Mouse (Mus musculus): ENCODE measurements around the gene Serinc5. TPM values are rescaled to one million over a fixed set of nuclear protein-coding genes. Genes with fewer than 3 reads are reported as not detected.
A peak's percentile ranks its signal among the peaks of the same experiment; 100 is the strongest.

Gene Serinc5
- polyA plus RNA-seq, 1 experiment: 24.3 TPM

GRCm38 (mm10) chr13:92588704-92589103 lies 22.2 kb upstream of the Serinc5 start:
- Histone ChIP-seq H3K4me3 (ENCODE audit: low read depth, low read length) (no peak overlapping the region), H3K36me3 (ENCODE audit: control insufficient read depth, insufficient read depth, low read length) (no peaks in the 10 kb centered on the region), H3K27me3 (ENCODE audit: control insufficient read depth, insufficient read depth, low read length) (no peaks in the 10 kb centered on the region), H3K27ac (ENCODE audit: insufficient read depth, low read depth, low read length) (0 out of 2 replicates have a peak overlapping the region, but pooled peaks have one; percentile 3), H3K4me1 (ENCODE audit: control insufficient read depth, insufficient read depth, insufficient read length, low read length) (peaks cover 16% of the 10 kb centered on the region)
- 17% methylated on average over 3 of the region's 3 CpGs for WGBS
- TF ChIP-seq CTCF (IDR thresholded peaks at IDR 0.05; ENCODE audit: extremely low read depth, insufficient read length, insufficient replicate concordance, low read depth, low read length) (no peak), POLR2A (IDR thresholded peaks at IDR 0.05; ENCODE audit: low read depth, low read length) (no peak)

GRCm38 (mm10) chr13:92589255-92589654 lies 21.6 kb upstream of the Serinc5 start:
- no peaks in the 10 kb centered on the region for H3K27me3 ChIP-seq (ENCODE audit: control insufficient read depth, insufficient read depth, low read length)
- no peak overlapping the region for H3K27ac ChIP-seq (ENCODE audit: insufficient read depth, low read depth, low read length)
- H3K4me3 ChIP-seq (ENCODE audit: low read depth, low read length): no peak overlapping the region
- peaks cover 16% of the 10 kb centered on the region for H3K4me1 ChIP-seq (ENCODE audit: control insufficient read depth, insufficient read depth, insufficient read length, low read length)
- TF ChIP-seq POLR2A (IDR thresholded peaks at IDR 0.05; ENCODE audit: low read depth, low read length) (no peak), CTCF (IDR thresholded peaks at IDR 0.05; ENCODE audit: extremely low read depth, insufficient read length, insufficient replicate concordance, low read depth, low read length) (no peak)
- H3K36me3 ChIP-seq (ENCODE audit: control insufficient read depth, insufficient read depth, low read length): no peaks in the 10 kb centered on the region

GRCm38 (mm10) chr13:92591225-92591624 lies 19.7 kb upstream of the Serinc5 start:
- WGBS: 85% methylated on average over 3 of the region's 3 CpGs
- Histone ChIP-seq H3K4me1 (ENCODE audit: control insufficient read depth, insufficient read depth, insufficient read length, low read length) (peaks cover 16% of the 10 kb centered on the region), H3K27me3 (ENCODE audit: control insufficient read depth, insufficient read depth, low read length) (no peaks in the 10 kb centered on the region), H3K27ac (ENCODE audit: insufficient read depth, low read depth, low read length) (no peak overlapping the region), H3K36me3 (ENCODE audit: control insufficient read depth, insufficient read depth, low read length) (no peaks in the 10 kb centered on the region), H3K4me3 (ENCODE audit: low read depth, low read length) (no peak overlapping the region)
- no peak for TF ChIP-seq POLR2A (IDR thresholded peaks at IDR 0.05; ENCODE audit: low read depth, low read length)
- TF ChIP-seq CTCF (IDR thresholded peaks at IDR 0.05; ENCODE audit: extremely low read depth, insufficient read length, insufficient replicate concordance, low read depth, low read length): no peak

GRCm38 (mm10) chr13:92592268-92592785 lies 18.6 kb upstream of the Serinc5 start:
- TF ChIP-seq CTCF (IDR thresholded peaks at IDR 0.05; ENCODE audit: extremely low read depth, insufficient read length, insufficient replicate concordance, low read depth, low read length) (no peak), POLR2A (IDR thresholded peaks at IDR 0.05; ENCODE audit: low read depth, low read length) (no peak)
- Histone ChIP-seq H3K4me1 (ENCODE audit: control insufficient read depth, insufficient read depth, insufficient read length, low read length) (peaks cover 15% of the 10 kb centered on the region), H3K27me3 (ENCODE audit: control insufficient read depth, insufficient read depth, low read length) (no peaks in the 10 kb centered on the region), H3K4me3 (ENCODE audit: low read depth, low read length) (no peak overlapping the region), H3K36me3 (ENCODE audit: control insufficient read depth, insufficient read depth, low read length) (no peaks in the 10 kb centered on the region), H3K27ac (ENCODE audit: insufficient read depth, low read depth, low read length) (no peak overlapping the region)
- 76% methylated on average over 5 of the region's 5 CpGs for WGBS

GRCm38 (mm10) chr13:92592786-92593635 lies 17.9 kb upstream of the Serinc5 start:
- Histone ChIP-seq H3K4me3 (ENCODE audit: low read depth, low read length) (no peak overlapping the region), H3K36me3 (ENCODE audit: control insufficient read depth, insufficient read depth, low read length) (no peaks in the 10 kb centered on the region), H3K27ac (ENCODE audit: insufficient read depth, low read depth, low read length) (no peak overlapping the region), H3K27me3 (ENCODE audit: control insufficient read depth, insufficient read depth, low read length) (no peaks in the 10 kb centered on the region), H3K4me1 (ENCODE audit: control insufficient read depth, insufficient read depth, insufficient read length, low read length) (peaks cover 10% of the 10 kb centered on the region)
- 40% methylated on average over 12 of the region's 12 CpGs for WGBS
- TF ChIP-seq POLR2A (IDR thresholded peaks at IDR 0.05; ENCODE audit: low read depth, low read length): no peak
- TF ChIP-seq CTCF (IDR thresholded peaks at IDR 0.05; ENCODE audit: extremely low read depth, insufficient read length, insufficient replicate concordance, low read depth, low read length): no peak

GRCm38 (mm10) chr13:92593731-92594396 lies 17.0 kb upstream of the Serinc5 start:
- Histone ChIP-seq H3K27ac (ENCODE audit: insufficient read depth, low read depth, low read length) (no peak overlapping the region), H3K36me3 (ENCODE audit: control insufficient read depth, insufficient read depth, low read length) (no peaks in the 10 kb centered on the region), H3K27me3 (ENCODE audit: control insufficient read depth, insufficient read depth, low read length) (no peaks in the 10 kb centered on the region), H3K4me1 (ENCODE audit: control insufficient read depth, insufficient read depth, insufficient read length, low read length) (peaks cover 6% of the 10 kb centered on the region), H3K4me3 (ENCODE audit: low read depth, low read length) (no peak overlapping the region)
- no peak for TF ChIP-seq CTCF (IDR thresholded peaks at IDR 0.05; ENCODE audit: extremely low read depth, insufficient read length, insufficient replicate concordance, low read depth, low read length)
- no peak for TF ChIP-seq POLR2A (IDR thresholded peaks at IDR 0.05; ENCODE audit: low read depth, low read length)
- WGBS: 37% methylated on average over 3 of the region's 3 CpGs

- Histone ChIP-seq H3K27me3 (ENCODE audit: control insufficient read depth, insufficient read depth, low read length) (no peaks in the 10 kb centered on the region), H3K27ac (ENCODE audit: insufficient read depth, low read depth, low read length) (no peak overlapping the region), H3K4me3 (ENCODE audit: low read depth, low read length) (no peak overlapping the region), H3K4me1 (ENCODE audit: control insufficient read depth, insufficient read depth, insufficient read length, low read length) (peaks cover 6% of the 10 kb centered on the region), H3K36me3 (ENCODE audit: control insufficient read depth, insufficient read depth, low read length) (no peaks in the 10 kb centered on the region)
- 75% methylated on average over 6 of the region's 6 CpGs for WGBS
- TF ChIP-seq POLR2A (IDR thresholded peaks at IDR 0.05; ENCODE audit: low read depth, low read length): no peak
- no peak for TF ChIP-seq CTCF (IDR thresholded peaks at IDR 0.05; ENCODE audit: extremely low read depth, insufficient read length, insufficient replicate concordance, low read depth, low read length)
Observed at GRCm38 (mm10) chr13:92594481-92594880, 16.4 kb upstream of the Serinc5 start.

All from small intestine, adult 2 months (tissue).